Mouse (Mus musculus) liver, embryonic 15.5 days (tissue): ENCODE results near the gene Calml3. TPM values are rescaled to one million over a fixed set of nuclear protein-coding genes. Genes with fewer than 3 reads are reported as not detected.

Experiments
- ATAC-seq: fragments of 200-750 bp; cut with Nextera tagmentation; 2 replicates; pipeline ENCODE4 v1.8.0; 2017; ENCODE audit warnings: moderate number of reproducible peaks, mild to moderate bottlenecking, moderate library complexity; ENCODE audit not compliant: insufficient read depth
- H3K27ac ChIP-seq: fragments of 300-500 bp; sonication (generic); replicated peaks from 2 replicates; pipeline ENCODE4 v1.5.1; 2015; ENCODE audit warnings: mild to moderate bottlenecking, inconsistent platforms
- H3K27me3 ChIP-seq: fragments of 300-500 bp; sonication (generic); 2 replicates; pipeline ENCODE4 v1.6.1; 2015; ENCODE audit warnings: mild to moderate bottlenecking, inconsistent platforms
- H3K36me3 ChIP-seq: fragments of 300-500 bp; sonication (generic); replicated peaks from 2 replicates; pipeline ENCODE4 v1.6.1; 2015; ENCODE audit warnings: moderate library complexity, mild to moderate bottlenecking, inconsistent platforms
- H3K4me1 ChIP-seq: fragments of 300-500 bp; sonication (generic); replicated peaks from 2 replicates; pipeline ENCODE4 v1.6.1; 2015; ENCODE audit warnings: inconsistent platforms
- H3K4me2 ChIP-seq: fragments of 300-500 bp; sonication (generic); 2 replicates; pipeline ENCODE4 v1.6.1; 2015; ENCODE audit warnings: moderate library complexity, mild to moderate bottlenecking, inconsistent platforms
- H3K4me3 ChIP-seq: fragments of 300-500 bp; sonication (generic); replicated peaks from 2 replicates; pipeline ENCODE4 v1.5.1; 2015; ENCODE audit warnings: mild to moderate bottlenecking, inconsistent platforms
- H3K9ac ChIP-seq: fragments of 300-500 bp; sonication (generic); 2 replicates; pipeline ENCODE4 v1.6.1; 2015; ENCODE audit warnings: moderate library complexity, mild to moderate bottlenecking, inconsistent platforms
- H3K9me3 ChIP-seq: fragments of 300-500 bp; sonication (generic); replicated peaks from 2 replicates; pipeline ENCODE4 v1.6.1; 2016; ENCODE audit warnings: inconsistent platforms
- WGBS: fragments of 180-500 bp; shearing (Covaris S2); methylation state at CpG from one replicate; pipeline ENCODE4 v1.1.7; 2015; ENCODE audit warnings: mixed read lengths; ENCODE audit not compliant: insufficient replicate concordance; 5-methylcytosine and 5-hydroxymethylcytosine counted together
- polyA plus RNA-seq: library from polyadenylated mRNA; unstranded; fragments of >200 nt; fragmentation: Nextera tagmentation; extraction: Ambion mirVana; gene quantifications from 2 replicates; pipeline ENCODE4 v1.2.1, GENCODE M21; 2015

The Calml3 gene
- polyA plus RNA-seq, 1 experiment from 2014 or later: not detected

DNA sequence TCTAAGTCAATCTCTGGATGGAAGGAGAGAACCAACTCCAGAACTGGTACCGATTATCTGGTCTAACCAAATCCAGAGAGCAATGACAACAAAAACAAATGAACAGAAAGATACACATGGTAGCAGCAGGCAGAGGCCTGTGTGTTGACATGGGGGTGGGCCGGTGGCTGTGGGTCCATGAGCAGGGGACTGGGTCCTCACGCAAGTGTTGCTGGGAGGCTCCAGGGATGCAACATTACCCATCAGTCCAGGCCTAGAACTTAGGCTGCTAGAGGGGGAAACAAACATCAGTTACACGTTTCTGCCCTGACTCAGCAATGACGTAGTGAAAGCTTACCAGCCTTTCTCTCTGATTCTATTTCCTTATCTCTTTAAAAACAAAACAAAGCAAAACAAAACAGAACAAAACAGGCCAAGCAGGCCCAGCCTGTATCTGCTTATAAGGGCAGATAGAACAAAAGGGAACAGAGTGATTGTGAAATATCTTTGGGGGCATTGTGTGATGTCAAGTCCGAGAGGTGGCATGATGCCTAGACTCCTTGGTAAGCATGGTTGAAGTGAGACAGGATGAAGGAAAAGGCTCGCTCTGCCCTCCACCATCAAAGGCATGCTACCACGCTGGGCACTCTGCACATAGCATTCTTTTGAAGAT is 24.4 kb downstream of the Calml3 start:
- no peak overlapping the region for H3K27ac ChIP-seq
- no peak overlapping the region for H3K4me2 ChIP-seq
- ATAC-seq: no peak
- no peaks in the 10 kb centered on the region for H3K36me3 ChIP-seq
- no peak overlapping the region for H3K9ac ChIP-seq
- H3K27me3 ChIP-seq: no peaks in the 10 kb centered on the region
- 63% methylated on average over 8 of the region's 8 CpGs for WGBS
- H3K9me3 ChIP-seq: no peaks in the 10 kb centered on the region
- no peak overlapping the region for H3K4me3 ChIP-seq
- H3K4me1 ChIP-seq: no peaks in the 10 kb centered on the region

DNA sequence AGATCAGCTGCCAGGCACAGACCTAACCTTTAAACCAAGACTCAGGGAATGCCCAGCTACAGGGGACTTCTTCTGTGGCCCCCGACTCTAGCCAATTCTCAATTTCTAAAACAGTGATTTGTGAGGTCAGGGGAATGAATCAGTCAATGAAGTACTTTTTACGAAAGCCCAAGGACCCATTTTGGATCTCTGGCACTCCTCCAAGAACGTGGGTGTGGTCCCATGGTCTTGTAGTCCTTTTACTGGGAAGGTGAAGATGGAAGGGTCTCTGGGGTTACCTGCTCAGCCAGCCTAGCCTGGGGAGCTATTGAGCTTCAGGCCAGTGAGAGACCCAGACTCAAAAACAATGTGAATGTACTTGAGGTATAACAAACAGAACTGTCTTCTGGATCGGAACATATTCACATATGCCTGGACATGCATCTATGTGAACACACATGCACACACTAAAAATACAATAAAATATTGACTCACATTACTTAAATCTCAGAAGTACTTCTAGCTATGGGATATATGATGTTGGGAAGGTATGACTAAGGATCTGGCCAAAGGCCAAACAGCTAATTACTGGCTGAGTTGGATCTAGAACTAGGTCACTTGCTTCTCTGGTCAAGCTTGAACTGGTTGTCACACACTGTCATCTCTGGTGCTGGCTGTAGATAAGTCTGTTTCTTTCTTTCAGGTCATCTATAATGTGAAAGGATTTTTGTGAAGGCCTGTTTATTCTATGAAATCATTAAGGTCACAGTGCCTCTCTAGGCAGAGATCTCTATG is 25.3 kb downstream of the Calml3 start:
- Histone ChIP-seq H3K4me3 (no peak overlapping the region), H3K9ac (no peak overlapping the region), H3K27me3 (no peaks in the 10 kb centered on the region), H3K4me2 (no peak overlapping the region), H3K4me1 (no peaks in the 10 kb centered on the region), H3K9me3 (no peaks in the 10 kb centered on the region), H3K36me3 (no peaks in the 10 kb centered on the region), H3K27ac (no peak overlapping the region)
- 53% methylated on average over 4 of the region's 4 CpGs for WGBS
- ATAC-seq: no peak

DNA sequence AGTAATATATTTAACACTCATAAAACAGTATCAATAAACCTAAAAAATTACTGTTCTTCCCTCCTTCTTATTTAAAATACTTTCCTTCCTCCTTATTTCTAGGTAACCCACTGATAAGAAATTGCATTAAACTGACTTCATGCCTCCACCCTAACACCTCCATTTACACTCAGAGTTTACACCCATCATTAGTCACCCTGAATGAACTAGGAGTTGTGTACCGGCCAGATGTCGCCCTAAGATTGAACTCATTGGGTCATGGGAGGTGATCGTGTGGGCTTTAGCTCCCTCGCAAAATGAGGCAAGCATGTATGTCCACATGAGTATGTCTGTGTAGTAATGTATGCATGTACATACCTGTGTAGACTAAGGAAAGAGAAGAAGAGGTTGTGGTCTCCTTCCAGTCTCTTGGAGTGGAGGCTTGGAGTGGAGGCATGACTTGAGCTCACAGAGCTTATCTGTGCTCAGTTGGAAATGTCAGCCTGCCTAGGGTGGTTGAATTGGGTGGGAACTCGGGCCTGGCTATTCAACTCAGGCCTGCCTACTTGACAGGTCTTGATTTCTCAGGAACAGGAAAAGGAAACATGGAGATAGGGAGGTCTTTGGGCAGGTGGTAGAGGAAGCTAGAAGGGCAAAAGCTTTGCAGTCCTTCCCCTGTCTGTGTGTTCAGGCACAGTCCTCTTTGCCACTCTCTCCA is 26.8 kb downstream of the Calml3 start:
- WGBS: 69% methylated on average over 5 of the region's 5 CpGs
- Histone ChIP-seq H3K27ac (no peak overlapping the region), H3K9me3 (no peaks in the 10 kb centered on the region), H3K9ac (no peak overlapping the region), H3K4me2 (no peak overlapping the region), H3K27me3 (no peaks in the 10 kb centered on the region), H3K4me3 (no peak overlapping the region), H3K4me1 (no peaks in the 10 kb centered on the region), H3K36me3 (no peaks in the 10 kb centered on the region)
- ATAC-seq: no peak

- Histone ChIP-seq H3K4me3 (no peak overlapping the region), H3K4me1 (no peaks in the 10 kb centered on the region), H3K27ac (no peak overlapping the region), H3K36me3 (no peaks in the 10 kb centered on the region), H3K9me3 (no peaks in the 10 kb centered on the region), H3K4me2 (no peak overlapping the region), H3K27me3 (no peaks in the 10 kb centered on the region), H3K9ac (no peak overlapping the region)
- no peak for ATAC-seq
- 63% methylated on average over 4 of the region's 4 CpGs for WGBS
Measured at GRCm38 (mm10) chr13:3776446-3776845, 27.7 kb downstream of the Calml3 start.

GRCm38 (mm10) chr13:3774991-3775390 is 29.1 kb downstream of the Calml3 start:
- Histone ChIP-seq H3K36me3 (no peaks in the 10 kb centered on the region), H3K9me3 (no peaks in the 10 kb centered on the region), H3K4me1 (no peaks in the 10 kb centered on the region), H3K4me2 (no peak overlapping the region), H3K27ac (no peak overlapping the region), H3K27me3 (no peaks in the 10 kb centered on the region), H3K9ac (no peak overlapping the region), H3K4me3 (no peak overlapping the region)
- no peak for ATAC-seq
- WGBS: 60% methylated on average over 4 of the region's 4 CpGs

GRCm38 (mm10) chr13:3774280-3774679 is 29.8 kb downstream of the Calml3 start:
- ATAC-seq: no peak
- H3K36me3 ChIP-seq: no peaks in the 10 kb centered on the region

DNA sequence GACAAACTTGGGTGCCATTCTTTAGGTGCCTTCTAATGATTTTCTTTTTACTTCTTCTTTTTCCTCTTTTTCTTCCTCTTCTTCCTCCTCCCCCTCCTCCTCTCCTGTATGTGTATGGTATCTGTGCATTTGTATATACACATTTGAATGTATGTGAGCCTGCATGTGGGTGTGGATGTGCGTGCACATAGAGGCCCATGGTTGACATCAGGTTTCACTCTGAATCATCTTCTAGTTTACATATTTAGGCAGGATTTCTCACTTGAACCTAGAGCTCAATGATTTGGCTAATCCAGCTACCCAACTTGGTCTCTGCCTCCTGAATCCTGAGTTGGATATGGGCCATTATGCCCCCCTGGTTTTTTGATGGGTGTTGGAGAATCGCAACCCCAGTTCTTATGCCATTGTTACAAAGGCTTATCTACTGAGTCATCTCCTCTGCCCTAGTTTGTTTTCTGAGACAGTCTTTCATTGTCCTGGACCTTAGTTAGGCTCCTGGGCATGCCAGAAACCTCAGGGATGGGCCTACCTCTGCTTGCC is 30.9 kb downstream of the Calml3 start:
- H3K36me3 ChIP-seq: no peaks in the 10 kb centered on the region
- no peak overlapping the region for H3K4me2 ChIP-seq
- no peak overlapping the region for H3K9ac ChIP-seq
- no peak overlapping the region for H3K27ac ChIP-seq
- H3K4me1 ChIP-seq: 0 out of 2 replicates have a peak, but pooled peaks cover 8% of the 10 kb centered on the region
- H3K4me3 ChIP-seq: no peak overlapping the region
- no peaks in the 10 kb centered on the region for H3K9me3 ChIP-seq
- no peak for ATAC-seq
- no peaks in the 10 kb centered on the region for H3K27me3 ChIP-seq
- WGBS: 75% methylated on average over 2 of the region's 2 CpGs

More at GRCm38 (mm10) chr13:3774280-3774679, 29.8 kb downstream of the Calml3 start:
- Histone ChIP-seq H3K9me3 (no peaks in the 10 kb centered on the region), H3K9ac (no peak overlapping the region), H3K4me3 (no peak overlapping the region), H3K4me2 (no peak overlapping the region), H3K27me3 (no peaks in the 10 kb centered on the region), H3K4me1 (no peaks in the 10 kb centered on the region), H3K27ac (no peak overlapping the region)
- 44% methylated on average over 3 of the region's 3 CpGs for WGBS

DNA sequence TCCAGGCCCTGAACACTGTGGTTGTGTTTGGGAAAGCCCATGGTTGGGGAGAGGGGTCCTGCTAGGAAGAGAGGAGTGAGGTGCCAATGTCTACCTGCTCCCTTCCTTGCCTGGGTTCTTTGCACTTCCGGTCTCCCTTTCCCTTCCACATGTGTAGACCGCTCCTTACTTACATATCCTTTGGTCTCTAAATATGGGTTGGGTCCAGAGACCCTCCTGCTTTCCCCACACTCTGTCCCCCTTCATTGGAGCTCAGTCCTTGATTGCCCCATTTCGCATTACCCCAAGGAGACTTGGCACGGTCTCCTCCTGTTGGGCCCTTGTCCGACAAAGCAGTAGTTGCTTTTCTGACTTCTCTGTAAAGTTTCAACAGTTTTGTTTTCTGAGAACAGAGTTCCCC is 32.9 kb downstream of the Calml3 start:
- no peak overlapping the region for H3K9ac ChIP-seq
- H3K27ac ChIP-seq: no peak overlapping the region
- H3K4me1 ChIP-seq: 0 out of 2 replicates have a peak, but pooled peaks cover 8% of the 10 kb centered on the region
- no peaks in the 10 kb centered on the region for H3K9me3 ChIP-seq
- H3K27me3 ChIP-seq: no peaks in the 10 kb centered on the region
- WGBS: 74% methylated on average over 5 of the region's 5 CpGs
- H3K4me2 ChIP-seq: no peak overlapping the region
- ATAC-seq: no peak
- H3K36me3 ChIP-seq: no peaks in the 10 kb centered on the region
- H3K4me3 ChIP-seq: no peak overlapping the region

DNA sequence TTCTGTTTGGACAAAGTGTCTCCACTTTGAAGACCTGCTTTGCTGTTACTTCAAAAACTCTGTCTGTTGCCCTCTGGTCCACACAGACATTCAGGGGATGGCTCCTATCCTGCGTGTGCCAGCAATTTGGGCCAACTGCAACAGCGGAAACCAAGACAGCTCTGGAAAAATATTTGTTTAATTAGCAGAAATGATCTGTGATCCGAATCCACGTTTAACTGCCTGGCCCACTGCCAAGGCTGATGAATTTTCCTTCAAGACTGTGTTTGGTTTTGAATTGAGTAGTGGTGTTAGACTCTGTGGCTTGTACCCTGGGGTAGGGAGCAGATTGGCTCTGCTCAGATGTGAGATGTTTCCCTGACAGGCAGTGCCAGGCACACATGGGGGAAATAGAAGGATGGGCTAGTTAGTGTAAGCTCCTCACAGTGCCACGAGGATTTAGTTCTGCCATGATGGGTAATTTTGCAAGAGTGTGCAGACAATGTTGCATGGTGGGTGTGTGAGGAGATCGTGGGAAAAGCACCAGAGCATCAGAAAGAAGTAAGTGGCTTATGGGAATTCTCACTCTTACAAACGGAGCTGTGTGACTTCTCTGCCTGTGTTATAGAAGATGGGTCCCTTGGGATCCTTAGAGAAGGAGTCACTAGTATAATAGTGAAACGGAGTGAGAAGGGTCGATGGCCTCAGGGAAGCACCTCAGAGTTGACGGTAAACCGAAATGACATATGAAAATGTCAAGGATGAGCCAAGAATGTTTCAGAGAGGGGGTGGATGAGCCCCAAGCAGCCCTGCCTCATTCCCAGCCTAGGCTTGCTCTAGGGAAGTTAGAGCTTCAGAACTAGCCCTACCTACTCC is 33.7 kb downstream of the Calml3 start:
- WGBS: 59% methylated on average over 11 of the region's 11 CpGs
- no peaks in the 10 kb centered on the region for H3K36me3 ChIP-seq
- no peak overlapping the region for H3K9ac ChIP-seq
- H3K27me3 ChIP-seq: no peaks in the 10 kb centered on the region
- H3K4me3 ChIP-seq: no peak overlapping the region
- no peaks in the 10 kb centered on the region for H3K9me3 ChIP-seq
- 0 out of 2 replicates have a peak, but pooled peaks cover 8% of the 10 kb centered on the region for H3K4me1 ChIP-seq
- ATAC-seq: no peak
- H3K27ac ChIP-seq: no peak overlapping the region
- H3K4me2 ChIP-seq: no peak overlapping the region

DNA sequence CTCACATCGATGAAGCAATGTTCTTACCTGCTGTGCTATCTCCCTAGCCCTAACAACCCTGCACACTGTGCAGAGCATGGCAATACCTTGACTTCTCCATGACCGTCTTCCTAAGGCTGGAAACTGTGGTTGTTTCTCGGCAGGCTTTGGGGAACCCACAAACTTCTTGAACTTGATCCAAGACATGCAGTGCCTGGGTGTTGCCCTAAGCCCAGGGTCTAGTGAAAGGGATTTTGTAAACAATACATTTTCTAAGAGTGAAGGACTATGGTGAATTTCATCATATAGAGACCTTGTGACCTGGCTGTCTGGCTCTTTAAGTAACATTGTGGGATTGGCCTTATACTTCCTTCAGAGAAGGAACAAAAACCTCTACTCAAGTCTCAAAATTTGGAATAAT is 34.6 kb downstream of the Calml3 start:
- Histone ChIP-seq H3K9me3 (no peaks in the 10 kb centered on the region), H3K36me3 (no peaks in the 10 kb centered on the region), H3K27me3 (no peaks in the 10 kb centered on the region), H3K27ac (no peak overlapping the region), H3K4me1 (0 out of 2 replicates have a peak, but pooled peaks cover 8% of the 10 kb centered on the region), H3K4me2 (no peak overlapping the region), H3K9ac (no peak overlapping the region), H3K4me3 (no peak overlapping the region)
- 49% methylated on average over 3 of the region's 3 CpGs for WGBS
- no peak for ATAC-seq
